Mouse (Mus musculus): ENCODE results near the gene Nt5dc3.

DNA sequence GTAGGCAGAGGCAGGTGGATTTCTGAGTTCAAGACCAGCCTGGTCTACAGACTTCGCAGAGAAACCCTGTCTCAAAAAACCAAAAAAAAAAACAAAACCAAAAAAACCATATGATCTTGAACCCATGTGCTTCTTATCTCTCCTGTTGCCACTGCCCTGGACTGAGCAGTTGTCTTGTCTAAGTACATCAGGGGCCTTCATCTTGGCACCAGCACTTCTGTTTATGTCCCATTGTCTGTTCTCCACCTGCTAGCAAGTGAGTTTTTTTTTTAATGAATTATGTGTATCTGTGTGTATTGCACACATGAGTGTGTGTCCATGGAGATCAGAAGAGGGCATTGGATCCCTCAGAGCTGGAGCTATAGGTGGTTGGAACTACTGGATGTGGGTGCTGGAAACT, 28.6 kb downstream of the Nt5dc3 start:
- TF ChIP-seq POLR2A (IDR thresholded peaks at IDR 0.05; ENCODE audit: insufficient read length, low read depth) (no peak), MYOD1 (IDR thresholded peaks at IDR 0.05; ENCODE audit: control insufficient read depth in 1 of 3, insufficient read length in 2 of 3, low read depth in 2 of 3) (no peak), POLR2AphosphoS2 (IDR thresholded peaks at IDR 0.05; ENCODE audit: insufficient read length, low read depth) (no peak), USF1 (IDR thresholded peaks at IDR 0.05; ENCODE audit: low read depth) (no peak), TCF12 (IDR thresholded peaks at IDR 0.05; ENCODE audit: insufficient read depth, poor library complexity, severe bottlenecking) (no peak), TCF3 (IDR thresholded peaks at IDR 0.05; ENCODE audit: insufficient read length, low read depth) (no peak), MAX (IDR thresholded peaks at IDR 0.05; ENCODE audit: low read depth) (no peak), CEBPB (IDR thresholded peaks at IDR 0.05; ENCODE audit: insufficient read depth, poor library complexity, severe bottlenecking) (no peak), E2F4 (IDR thresholded peaks at IDR 0.05; ENCODE audit: insufficient read depth) (no peak), SRF (IDR thresholded peaks at IDR 0.05; ENCODE audit: control insufficient read depth, insufficient read length, low read depth) (no peak)
